Mouse (Mus musculus): ENCODE data around the gene Mpped2.

DNA sequence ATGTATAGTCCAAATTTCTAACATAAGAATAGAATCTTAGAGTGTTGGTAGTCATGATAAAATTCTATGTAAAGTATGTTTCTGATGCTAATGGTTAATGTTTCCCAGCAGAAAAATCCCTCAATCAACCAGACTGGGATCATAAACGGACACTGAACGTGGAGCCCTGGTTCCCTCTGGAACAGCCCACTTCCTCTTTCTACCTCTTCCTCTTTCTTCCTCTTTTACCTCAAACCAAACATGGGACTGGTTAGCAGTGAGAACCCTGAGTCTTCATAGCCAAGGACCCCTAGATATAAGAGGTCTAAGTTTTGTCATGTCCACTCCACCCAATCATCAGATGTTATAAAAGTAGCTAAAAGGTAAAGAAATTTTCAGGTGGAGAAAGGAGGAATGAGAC lies 132.4 kb downstream of the Mpped2 start:
- TF ChIP-seq CTCF (IDR thresholded peaks at IDR 0.05; ENCODE audit: extremely low read depth, insufficient read depth, low read length) (no peak), POLR2A (IDR thresholded peaks at IDR 0.05; ENCODE audit: extremely low read depth, insufficient read depth, low read length) (no peak)

Measured in cortical plate, adult 2 months (tissue).